Mouse (Mus musculus): ENCODE data around the gene Mettl6.
"Not testable (repeated sequence)": the region's sequence is repeated elsewhere in the genome, so short reads cannot be mapped to it uniquely, and the experiment has no call there.

Mettl6 gene

GRCm38 (mm10) chr14:31472451-31473061 lies 22.3 kb downstream of the Mettl6 start:
- DNase-seq (ENCODE audit: low spot score in 2 of 2): peak; percentile 23 to 53

GRCm38 (mm10) chr14:31469711-31470110 lies 25.1 kb downstream of the Mettl6 start:
- DNase-seq (ENCODE audit: low spot score in 2 of 2): no peak

GRCm38 (mm10) chr14:31464176-31464575 lies 30.7 kb downstream of the Mettl6 start:
- DNase-seq (ENCODE audit: low spot score in 2 of 2): no peak

- DNase-seq (ENCODE audit: low spot score in 2 of 2): no peak
These were observed 32.0 kb downstream of the Mettl6 start for GRCm38 (mm10) chr14:31462886-31463285.

- not testable (repeated sequence) for DNase-seq (ENCODE audit: low spot score in 2 of 2)
These were observed 32.6 kb downstream of the Mettl6 start for GRCm38 (mm10) chr14:31462226-31462625.

GRCm38 (mm10) chr14:31458006-31458405 lies 36.8 kb downstream of the Mettl6 start:
- no peak for DNase-seq (ENCODE audit: low spot score in 2 of 2)

GRCm38 (mm10) chr14:31456064-31456721 lies 38.6 kb downstream of the Mettl6 start:
- DNase-seq (ENCODE audit: low spot score in 2 of 2): no peak

- no peak for DNase-seq (ENCODE audit: low spot score in 2 of 2)
These were observed 39.8 kb downstream of the Mettl6 start for GRCm38 (mm10) chr14:31454849-31455566.

GRCm38 (mm10) chr14:31453946-31454345 lies 40.9 kb downstream of the Mettl6 start:
- not testable (repeated sequence) for DNase-seq (ENCODE audit: low spot score in 2 of 2)

- no peak for DNase-seq (ENCODE audit: low spot score in 2 of 2)
These were observed 45.8 kb downstream of the Mettl6 start for GRCm38 (mm10) chr14:31448994-31449393.

- DNase-seq (ENCODE audit: low spot score in 2 of 2): no peak
These were observed 51.2 kb downstream of the Mettl6 start for GRCm38 (mm10) chr14:31443616-31444015.

GRCm38 (mm10) chr14:31440725-31441124 lies 54.1 kb downstream of the Mettl6 start:
- no peak for DNase-seq (ENCODE audit: low spot score in 2 of 2)

- DNase-seq (ENCODE audit: low spot score in 2 of 2): no peak
These were observed 54.6 kb downstream of the Mettl6 start for GRCm38 (mm10) chr14:31440230-31440629.

- no peak for DNase-seq (ENCODE audit: low spot score in 2 of 2)
These were observed 55.6 kb downstream of the Mettl6 start for GRCm38 (mm10) chr14:31439279-31439678.

GRCm38 (mm10) chr14:31437826-31438529 lies 56.9 kb downstream of the Mettl6 start:
- DNase-seq (ENCODE audit: low spot score in 2 of 2): no peak

GRCm38 (mm10) chr14:31435930-31436693 lies 58.7 kb downstream of the Mettl6 start, which contains the start of gene Sh3bp5:
Sh3bp5 (minus strand) TSS chr14:31436078.
- peak; percentile 89 to 92 for DNase-seq (ENCODE audit: low spot score in 2 of 2)

- peak; percentile 35 to 41 for DNase-seq (ENCODE audit: low spot score in 2 of 2)
These were observed 59.6 kb downstream of the Mettl6 start for GRCm38 (mm10) chr14:31435018-31435915.

GRCm38 (mm10) chr14:31434426-31434825 lies 60.4 kb downstream of the Mettl6 start:
- DNase-seq (ENCODE audit: low spot score in 2 of 2): no peak

GRCm38 (mm10) chr14:31433851-31434360 lies 60.9 kb downstream of the Mettl6 start:
- no peak for DNase-seq (ENCODE audit: low spot score in 2 of 2)

GRCm38 (mm10) chr14:31433126-31433525 lies 61.7 kb downstream of the Mettl6 start:
- DNase-seq (ENCODE audit: low spot score in 2 of 2): no peak

All from frontal cortex, postnatal 25 days (tissue).